Mouse (Mus musculus): Measurements from ENCODE around the gene Zfp292. TPM values are rescaled to one million over a fixed set of nuclear protein-coding genes. Genes with fewer than 3 reads are reported as not detected.
"Not testable (repeated sequence)": the region's sequence is repeated elsewhere in the genome, so short reads cannot be mapped to it uniquely, and the experiment has no call there.

The Zfp292 gene
- total and polyA plus RNA-seq, 3 experiments = 1.7 to 15.7 (median 14.0) TPM

DNA sequence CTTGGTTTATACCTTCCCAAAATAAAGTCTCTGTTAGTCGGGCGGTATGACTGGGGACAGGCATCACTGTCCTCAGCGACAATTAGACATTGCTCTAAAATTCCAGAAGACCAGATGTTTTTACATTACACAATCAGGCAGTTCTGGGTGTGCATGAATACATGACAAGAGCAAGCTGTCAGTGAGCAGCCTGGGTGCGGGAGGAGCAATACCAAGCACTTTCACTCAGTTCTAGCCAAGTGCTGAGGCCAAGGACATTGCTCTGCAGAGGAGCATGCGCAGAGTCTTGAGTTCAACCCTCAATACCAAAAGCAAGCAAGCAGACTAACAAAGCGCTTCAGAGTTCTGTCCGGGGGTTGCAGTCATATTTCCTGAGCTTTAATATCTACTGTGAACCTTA lies 25.4 kb upstream of the Zfp292 start:
- WGBS = 76% methylated on average over 7 of the region's 7 CpGs
- no peak overlapping the region for H3K9ac ChIP-seq (ENCODE audit: low read depth, low read length)
- H3K27ac ChIP-seq = no peak overlapping the region
- TF ChIP-seq EP300 (IDR thresholded peaks at IDR 0.05; ENCODE audit: insufficient read depth, low read depth, low read length) = peak; percentile 58; the same call in 1 of the 2 replicates
- TF ChIP-seq POLR2A (IDR thresholded peaks at IDR 0.05; ENCODE audit: insufficient read depth, low read depth, low read length) = no peak
- no peak for TF ChIP-seq CTCF (IDR thresholded peaks at IDR 0.05)
- H3K27me3 ChIP-seq (ENCODE audit: control insufficient read depth, insufficient read depth, low read length) = no peaks in the 10 kb centered on the region
- no peaks in the 10 kb centered on the region for H3K4me1 ChIP-seq (ENCODE audit: control insufficient read depth, insufficient read depth, low read length)
- no peaks in the 10 kb centered on the region for H3K36me3 ChIP-seq (ENCODE audit: control insufficient read depth, insufficient read depth, low read length)
- no peaks in the 10 kb centered on the region for H3K79me2 ChIP-seq (replicated peaks; ENCODE audit: control insufficient read depth, insufficient read depth, low read length)
- H3K4me3 ChIP-seq = no peak overlapping the region
- intact Hi-C loops (cut with DNase I) = no loop called here
- DNase-seq = peak; percentile 35 to 65

DNA sequence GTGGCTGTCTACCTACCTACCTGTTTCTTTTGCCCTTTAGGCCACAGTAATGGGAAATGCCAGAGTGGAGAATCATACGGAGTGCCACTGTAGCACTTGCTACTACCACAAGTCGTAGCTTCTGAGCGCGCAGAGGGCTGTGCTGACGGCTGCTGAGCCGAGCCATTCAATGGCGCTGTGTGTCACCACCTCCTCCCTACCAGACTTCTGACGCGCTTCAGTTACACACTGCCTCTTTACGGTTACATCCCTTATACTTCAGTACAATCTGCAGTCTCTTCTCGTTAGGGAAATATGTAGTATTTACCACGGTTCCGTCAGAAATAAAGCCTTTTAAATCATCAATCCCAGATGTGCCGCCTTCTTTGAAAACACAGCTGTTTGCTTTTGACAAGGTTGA lies 24.3 kb upstream of the Zfp292 start:
- intact Hi-C loops (cut with DNase I) = no loop called here
- Histone ChIP-seq H3K36me3 (ENCODE audit: control insufficient read depth, insufficient read depth, low read length) (no peaks in the 10 kb centered on the region), H3K79me2 (replicated peaks; ENCODE audit: control insufficient read depth, insufficient read depth, low read length) (no peaks in the 10 kb centered on the region), H3K9ac (ENCODE audit: low read depth, low read length) (no peak overlapping the region), H3K4me3 (no peak overlapping the region), H3K4me1 (ENCODE audit: control insufficient read depth, insufficient read depth, low read length) (no peaks in the 10 kb centered on the region), H3K27ac (no peak overlapping the region), H3K27me3 (ENCODE audit: control insufficient read depth, insufficient read depth, low read length) (no peaks in the 10 kb centered on the region)
- 51% methylated on average over 14 of the region's 14 CpGs for WGBS
- TF ChIP-seq CTCF (IDR thresholded peaks at IDR 0.05) (no peak), EP300 (IDR thresholded peaks at IDR 0.05; ENCODE audit: insufficient read depth, low read depth, low read length) (no peak), POLR2A (IDR thresholded peaks at IDR 0.05; ENCODE audit: insufficient read depth, low read depth, low read length) (no peak)
- DNase-seq = no peak

DNA sequence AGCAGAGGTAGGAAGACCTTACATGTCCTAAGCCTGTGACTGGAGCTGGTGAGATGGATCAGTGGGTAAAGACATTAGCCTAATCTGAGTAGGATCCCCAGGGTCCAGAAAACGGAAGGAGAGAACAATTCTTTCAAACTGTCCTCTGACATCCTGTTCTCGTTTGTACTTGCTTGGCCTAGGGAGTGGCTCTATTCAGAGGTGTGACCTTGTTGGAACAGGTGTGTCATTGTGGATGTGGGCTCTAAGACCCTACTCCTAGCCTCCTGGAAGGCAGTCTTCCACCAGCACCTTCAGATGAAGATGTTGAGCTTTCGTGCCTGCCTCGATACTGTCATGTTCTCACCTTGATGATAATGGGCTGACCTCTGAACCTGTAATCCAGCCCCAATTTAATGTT lies 23.4 kb upstream of the Zfp292 start:
- Histone ChIP-seq H3K4me3 (no peak overlapping the region), H3K27me3 (ENCODE audit: control insufficient read depth, insufficient read depth, low read length) (no peaks in the 10 kb centered on the region), H3K79me2 (replicated peaks; ENCODE audit: control insufficient read depth, insufficient read depth, low read length) (no peaks in the 10 kb centered on the region), H3K36me3 (ENCODE audit: control insufficient read depth, insufficient read depth, low read length) (no peaks in the 10 kb centered on the region), H3K4me1 (ENCODE audit: control insufficient read depth, insufficient read depth, low read length) (no peaks in the 10 kb centered on the region), H3K27ac (no peak overlapping the region), H3K9ac (ENCODE audit: low read depth, low read length) (no peak overlapping the region)
- 76% methylated on average over 4 of the region's 4 CpGs for WGBS
- intact Hi-C loops (cut with DNase I) = no loop called here
- no peak for TF ChIP-seq CTCF (IDR thresholded peaks at IDR 0.05)
- no peak for TF ChIP-seq POLR2A (IDR thresholded peaks at IDR 0.05; ENCODE audit: insufficient read depth, low read depth, low read length)
- TF ChIP-seq EP300 (IDR thresholded peaks at IDR 0.05; ENCODE audit: insufficient read depth, low read depth, low read length) = no peak
- DNase-seq = no peak

DNA sequence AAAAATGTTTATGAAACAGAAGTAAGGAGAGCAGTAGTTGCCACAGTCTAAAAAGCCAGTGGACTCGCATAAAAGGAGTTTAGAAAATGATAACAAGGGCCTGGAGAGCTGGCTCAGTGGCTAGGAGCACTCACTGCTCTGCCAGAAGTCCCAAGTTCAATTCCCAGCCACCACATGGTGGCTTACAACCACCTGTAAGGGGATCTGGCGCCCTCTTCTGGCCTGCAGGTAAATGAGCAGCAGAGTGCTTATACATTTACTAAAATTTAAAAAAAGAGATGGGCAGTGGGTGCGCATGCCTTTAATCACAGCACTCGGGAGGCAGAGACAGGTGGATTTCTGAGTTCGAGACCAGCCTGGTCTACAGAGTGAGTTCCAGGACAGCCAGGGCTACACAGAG lies 22.6 kb upstream of the Zfp292 start:
- no peaks in the 10 kb centered on the region for H3K79me2 ChIP-seq (replicated peaks; ENCODE audit: control insufficient read depth, insufficient read depth, low read length)
- H3K9ac ChIP-seq (ENCODE audit: low read depth, low read length) = no peak overlapping the region
- DNase-seq = no peak
- H3K36me3 ChIP-seq (ENCODE audit: control insufficient read depth, insufficient read depth, low read length) = no peaks in the 10 kb centered on the region
- 72% methylated on average over 5 of the region's 5 CpGs for WGBS
- TF ChIP-seq EP300 (IDR thresholded peaks at IDR 0.05; ENCODE audit: insufficient read depth, low read depth, low read length) (no peak), CTCF (IDR thresholded peaks at IDR 0.05) (peak; percentile 58)
- no peak overlapping the region for H3K27ac ChIP-seq
- no peaks in the 10 kb centered on the region for H3K27me3 ChIP-seq (ENCODE audit: control insufficient read depth, insufficient read depth, low read length)
- no peaks in the 10 kb centered on the region; the same call in 1 of the 2 replicates for H3K4me1 ChIP-seq (ENCODE audit: control insufficient read depth, insufficient read depth, low read length)
- no peak overlapping the region for H3K4me3 ChIP-seq
- intact Hi-C loops (cut with DNase I) = no loop called here

DNA sequence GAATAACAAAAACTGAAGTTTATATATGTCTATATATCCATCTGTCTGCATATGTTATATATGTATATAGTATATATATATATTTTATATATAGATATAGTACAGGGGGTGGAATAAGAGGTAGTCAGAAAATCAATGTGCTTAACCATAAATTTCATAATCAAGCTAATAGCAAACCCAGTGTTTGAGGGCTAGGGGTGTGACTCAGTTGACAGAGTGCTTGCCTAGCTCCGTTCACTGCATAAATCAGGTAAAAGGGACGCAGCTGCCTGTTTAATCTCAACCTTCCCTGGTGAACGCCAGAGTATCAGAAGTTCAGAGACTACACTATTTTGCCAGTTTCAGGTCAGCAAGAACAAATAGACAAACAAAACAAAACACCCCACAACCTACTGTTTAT lies 18.8 kb upstream of the Zfp292 start:
- H3K9ac ChIP-seq (ENCODE audit: low read depth, low read length); intact Hi-C loops (cut with DNase I); H3K27me3 ChIP-seq (ENCODE audit: control insufficient read depth, insufficient read depth, low read length); H3K36me3 ChIP-seq (ENCODE audit: control insufficient read depth, insufficient read depth, low read length); H3K27ac ChIP-seq; H3K4me3 ChIP-seq; DNase-seq; H3K79me2 ChIP-seq (replicated peaks; ENCODE audit: control insufficient read depth, insufficient read depth, low read length); H3K4me1 ChIP-seq (ENCODE audit: control insufficient read depth, insufficient read depth, low read length): not testable (repeated sequence)
- 59% methylated on average over 3 of the region's 3 CpGs for WGBS

DNA sequence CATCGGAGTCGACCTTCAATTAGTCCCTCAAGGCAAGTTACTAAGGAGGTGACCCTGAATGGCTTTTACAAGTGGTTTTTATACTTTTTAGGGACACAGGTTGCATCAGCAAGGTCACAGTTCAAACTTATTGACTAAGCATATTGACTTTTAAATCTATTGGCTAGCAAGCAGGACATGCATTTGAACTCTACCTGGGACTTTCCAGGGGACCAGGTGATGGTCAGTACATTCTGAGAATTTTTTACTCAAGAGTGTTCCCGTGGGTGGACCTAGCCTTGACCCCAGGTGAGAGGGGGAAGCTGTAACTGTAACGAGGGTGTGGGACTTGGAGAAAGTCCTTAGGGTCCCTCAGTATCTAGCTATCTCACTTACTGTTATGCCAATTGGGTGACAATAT lies 18.4 kb upstream of the Zfp292 start:
- TF ChIP-seq EP300 (IDR thresholded peaks at IDR 0.05; ENCODE audit: insufficient read depth, low read depth, low read length) = no peak
- TF ChIP-seq CTCF (IDR thresholded peaks at IDR 0.05) = no peak
- no peak for TF ChIP-seq POLR2A (IDR thresholded peaks at IDR 0.05; ENCODE audit: insufficient read depth, low read depth, low read length)

More for the DNA sequence above, 18.4 kb upstream of the Zfp292 start:
- no peak for DNase-seq
- intact Hi-C loops (cut with DNase I) = no loop called here
- Histone ChIP-seq H3K27me3 (ENCODE audit: control insufficient read depth, insufficient read depth, low read length) (no peaks in the 10 kb centered on the region), H3K4me3 (no peak overlapping the region), H3K36me3 (ENCODE audit: control insufficient read depth, insufficient read depth, low read length) (no peaks in the 10 kb centered on the region), H3K4me1 (ENCODE audit: control insufficient read depth, insufficient read depth, low read length) (no peaks in the 10 kb centered on the region; the same call in 1 of the 2 replicates), H3K79me2 (replicated peaks; ENCODE audit: control insufficient read depth, insufficient read depth, low read length) (no peaks in the 10 kb centered on the region), H3K27ac (no peak overlapping the region), H3K9ac (ENCODE audit: low read depth, low read length) (no peak overlapping the region)
- WGBS = 72% methylated on average over 4 of the region's 4 CpGs

All from heart, adult 2 months (tissue).